Comparison of ENCODE assay signal across 8 mouse cellular contexts in the genomic region with DNA sequence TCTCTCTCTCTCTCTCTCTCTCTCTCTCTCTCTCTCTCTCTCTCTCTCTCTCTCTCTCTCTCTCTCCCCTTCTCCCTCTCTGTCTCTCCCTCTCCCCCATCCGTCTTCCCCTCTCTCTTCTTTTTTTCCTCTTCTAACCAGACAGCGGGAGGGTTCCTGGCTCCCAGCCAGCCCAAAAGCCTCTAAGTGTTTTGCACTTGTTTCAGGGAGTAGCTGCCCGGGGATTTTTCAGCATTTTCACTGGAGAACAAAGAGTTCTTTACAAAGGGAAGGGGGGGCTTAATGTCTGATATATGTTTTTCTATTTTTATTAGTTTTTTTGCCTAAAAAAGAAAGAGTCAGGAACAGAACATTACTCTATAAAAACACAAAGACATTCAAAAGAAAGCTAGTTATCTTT.
DNase-seq lines count a peak whose midpoint lies in the region; ATAC-seq lines count a peak whose summit lies in the region.

No protein-coding gene starts in this region.

- H3K4me3 ChIP-seq in forebrain, embryonic 10.5 days, result peak overlapping the region; percentile 59
- peak overlapping the region; percentile 59 for H3K4me3 ChIP-seq in midbrain, embryonic 12.5 days

- H3K27me3 ChIP-seq in forebrain, embryonic 10.5 days (ENCODE audit: poor library complexity, severe bottlenecking), result peaks cover 28% of the 10 kb centered on the region
- no peaks in the 10 kb centered on the region for H3K27me3 ChIP-seq in midbrain, embryonic 12.5 days

- H3K4me1 ChIP-seq in forebrain, embryonic 10.5 days, result peaks cover 63% of the 10 kb centered on the region
- peaks cover 42% of the 10 kb centered on the region for H3K4me1 ChIP-seq in midbrain, embryonic 12.5 days

- peak; percentile 53 for DNase-seq in 416B (ENCODE audit: low read depth)
- DNase-seq in adrenal gland, postnatal 25 days, result peak; percentile 79
- DNase-seq in forebrain, embryonic 10.5 days (ENCODE audit: extremely low spot score, low spot score), result peak; percentile 34
- DNase-seq in heart, postnatal 14 days, result peak; percentile 78 to 83
- peak; percentile 77 to 90 for DNase-seq in left cerebral cortex, postnatal 10 days (ENCODE audit: extremely low spot score in 1 of 2, low spot score in 2 of 2)
- DNase-seq in telencephalon, adult 2 months (ENCODE audit: low read depth, low spot score), result peak; percentile 58
- no peak for DNase-seq in thymus, postnatal 36 days

- WGBS in forebrain, embryonic 10.5 days, result 3% methylated on average over 3 of the region's 3 CpGs
- WGBS in midbrain, embryonic 12.5 days, result 0% methylated on average over 3 of the region's 3 CpGs

- peak overlapping the region; percentile 79 for H3K9ac ChIP-seq in midbrain, embryonic 12.5 days (replicated peaks)

- intact Hi-C loops in heart, postnatal 14 days (cut with DNase I), result loop anchor here (5.0 kb wide), 1 partner anchor 37 kb away; no protein-coding TSS in a partner anchor
- intact Hi-C loops in left cerebral cortex, postnatal 10 days (cut with DNase I), result no loop called here

- no peaks in the 10 kb centered on the region for H3K9me3 ChIP-seq in forebrain, embryonic 10.5 days
- H3K9me3 ChIP-seq in midbrain, embryonic 12.5 days, result no peaks in the 10 kb centered on the region

- ATAC-seq in midbrain, embryonic 12.5 days (ENCODE audit: low FRiP score, low read depth), result 0 out of 2 replicates have a peak, but pooled peaks have one; percentile 31

- peak overlapping the region; percentile 91 for H3K27ac ChIP-seq in forebrain, embryonic 10.5 days
- H3K27ac ChIP-seq in midbrain, embryonic 12.5 days (replicated peaks), result peak overlapping the region; percentile 96

- H3K36me3 ChIP-seq in forebrain, embryonic 10.5 days (replicated peaks), result no peaks in the 10 kb centered on the region
- H3K36me3 ChIP-seq in midbrain, embryonic 12.5 days, result no peaks in the 10 kb centered on the region

- peak overlapping the region; percentile 82 for H3K4me2 ChIP-seq in midbrain, embryonic 12.5 days (replicated peaks)

Comparison
In these comparisons a context has a peak if more than half of its experiments do, and no peak if none do; other contexts are left out.
1. DNase-seq: peak in 416B (single experiment), adrenal gland, postnatal 25 days (single experiment), forebrain, embryonic 10.5 days (single experiment), heart, postnatal 14 days (2 of 2), left cerebral cortex, postnatal 10 days (2 of 2) and telencephalon, adult 2 months (single experiment); none in thymus, postnatal 36 days (0 of 2).